Mouse (Mus musculus) gastrocnemius, adult 8-10 months (tissue): ENCODE data around the gene Kcna7. TPM values are rescaled to one million over a fixed set of nuclear protein-coding genes. Genes with fewer than 3 reads are reported as not detected.
"Not testable (repeated sequence)": the region's sequence is repeated elsewhere in the genome, so short reads cannot be mapped to it uniquely, and the experiment has no call there.

Experiments
- DNase-seq, 2 experiments: peaks; one replicate each; pipeline ENCODE4 v3.0.0; 2022; ENCODE audit warnings: low spot score in 2 of 2
- total RNA-seq, 4 experiments: library from RNA; stranded (reverse); gene quantifications; 2 replicates each; pipeline ENCODE4 v1.2.4; 2022

The Kcna7 gene
- 10 to 100 TPM; 78.8 to 94.6 (median 88.3) TPM for total RNA-seq

- peak; percentile 66 to 78 for DNase-seq
These were observed at the start of gene Kcna7 for GRCm38 (mm10) chr7:45405091-45406075. Gene Kcna7 (plus strand): TSS chr7:45405653.

- no peak for DNase-seq
These were observed 49.4 kb upstream of the Kcna7 start for GRCm38 (mm10) chr7:45356087-45356486.

DNA sequence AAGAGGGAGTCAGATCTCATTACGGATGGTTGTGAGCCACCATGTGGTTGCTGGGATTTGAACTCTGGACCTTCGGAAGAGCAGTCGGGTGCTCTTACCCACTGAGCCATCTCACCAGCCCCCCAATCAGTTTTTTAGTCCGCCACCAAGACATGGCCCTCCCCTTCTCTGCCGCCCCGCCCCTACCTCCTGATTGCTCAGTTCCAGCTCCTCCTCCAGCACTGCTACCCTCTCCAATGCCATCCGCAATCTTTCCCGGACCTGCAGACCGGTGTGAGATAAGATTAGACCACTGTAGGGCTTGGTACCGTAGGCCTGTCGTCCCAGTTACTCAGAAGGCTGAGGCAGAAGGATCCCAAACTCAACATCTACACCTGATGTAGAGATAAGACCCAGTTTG, 46.4 kb upstream of the Kcna7 start:
- DNase-seq: not testable (repeated sequence)

GRCm38 (mm10) chr7:45360404-45361125, 44.9 kb upstream of the Kcna7 start:
- no peak for DNase-seq

GRCm38 (mm10) chr7:45361243-45361804, 44.1 kb upstream of the Kcna7 start:
- DNase-seq: peak in 1 of 2 experiments; percentile 50

DNA sequence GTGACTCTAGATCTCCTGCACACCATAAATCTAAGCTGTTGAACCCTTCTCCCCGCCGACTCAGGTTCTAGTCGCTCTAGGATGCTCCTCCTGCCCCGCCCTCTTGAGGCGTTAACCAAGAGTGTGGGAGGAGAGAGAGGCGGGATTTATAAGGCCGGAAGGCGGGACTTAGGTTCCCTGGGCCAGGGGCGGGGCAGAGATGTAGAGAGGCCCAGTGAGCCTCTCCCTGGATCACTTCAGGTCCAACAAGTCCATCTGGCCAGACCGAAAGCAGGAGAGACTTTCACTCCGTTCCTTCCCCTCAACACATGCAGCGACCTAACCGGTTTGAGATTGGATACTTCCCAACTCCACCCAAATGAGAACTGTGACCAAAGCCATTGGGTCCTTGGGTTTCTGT, 42.7 kb upstream of the Kcna7 start:
- DNase-seq: no peak

DNA sequence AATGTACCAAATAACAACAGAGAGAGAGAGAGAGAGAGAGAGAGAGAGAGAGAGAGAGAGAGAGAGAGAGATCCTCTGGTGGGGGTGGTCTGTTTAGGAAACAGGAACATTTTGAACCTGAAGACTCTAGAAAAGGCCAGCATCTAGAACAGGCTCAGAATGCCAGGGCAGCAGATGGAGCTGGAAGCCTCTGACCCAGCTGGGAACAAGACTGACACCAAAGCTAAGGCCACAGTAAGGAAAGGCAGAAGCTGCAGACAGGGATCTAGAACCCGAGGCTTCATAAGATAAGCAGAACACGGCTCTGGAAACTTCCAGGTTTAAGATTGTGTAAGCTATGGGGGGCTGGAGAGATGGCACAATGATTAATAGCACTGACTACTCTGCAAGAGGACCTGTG, 41.5 kb upstream of the Kcna7 start:
- DNase-seq: no peak

DNA sequence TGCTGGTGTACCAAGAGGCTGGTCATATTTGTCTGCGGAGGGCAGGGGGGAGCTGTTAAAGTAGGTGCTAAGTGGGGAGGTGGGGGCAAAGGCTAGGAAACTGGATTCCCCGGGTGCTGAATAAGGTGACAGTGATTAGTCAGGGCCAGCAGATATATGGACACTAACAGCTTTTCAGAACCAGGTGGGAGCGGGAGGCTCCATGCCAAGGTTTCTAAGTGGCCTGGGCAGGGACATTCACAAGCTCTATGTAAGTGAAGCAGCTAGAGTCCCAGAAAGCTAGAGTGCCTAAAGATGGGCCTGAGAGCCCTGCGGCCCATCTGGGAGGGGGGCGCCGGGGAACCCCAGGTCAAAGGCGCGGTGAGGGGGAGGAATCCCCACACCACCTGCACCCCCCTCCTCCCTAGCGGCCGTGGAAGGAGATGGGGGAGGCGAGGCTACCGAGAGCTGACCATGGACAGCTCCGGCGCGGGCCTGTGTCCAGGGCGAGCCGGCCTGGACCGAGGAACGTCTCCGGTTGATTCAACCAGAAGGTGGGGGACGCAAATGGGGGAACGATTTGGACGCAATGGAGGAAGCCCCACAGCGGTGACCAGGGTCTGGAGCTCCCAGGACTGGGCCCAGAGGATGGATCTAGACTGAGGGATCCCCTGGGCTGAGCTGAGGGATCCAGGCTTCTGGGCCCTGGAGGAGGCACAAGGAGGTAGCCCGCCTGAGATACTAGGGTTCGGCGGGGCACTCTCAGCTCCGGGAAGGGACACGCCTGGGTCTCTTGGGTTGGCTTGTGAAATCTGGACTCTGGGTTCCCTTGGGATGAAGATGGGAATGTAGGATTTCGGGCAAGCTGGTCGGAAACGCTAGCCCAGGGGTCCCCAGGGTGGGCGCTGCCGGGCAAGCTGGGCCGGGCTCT, 39.5 kb upstream of the Kcna7 start:
- no peak for DNase-seq

- no peak for DNase-seq
These were observed 38.8 kb upstream of the Kcna7 start, which contains the start of gene Ppfia3 for GRCm38 (mm10) chr7:45366652-45367019. Gene Ppfia3 (minus strand): TSS chr7:45367019.

GRCm38 (mm10) chr7:45367020-45367880, 38.2 kb upstream of the Kcna7 start:
- peak; percentile 94 for DNase-seq

GRCm38 (mm10) chr7:45368178-45368577, 37.3 kb upstream of the Kcna7 start:
- DNase-seq: no peak

GRCm38 (mm10) chr7:45369022-45369745, 36.3 kb upstream of the Kcna7 start:
- no peak for DNase-seq

DNA sequence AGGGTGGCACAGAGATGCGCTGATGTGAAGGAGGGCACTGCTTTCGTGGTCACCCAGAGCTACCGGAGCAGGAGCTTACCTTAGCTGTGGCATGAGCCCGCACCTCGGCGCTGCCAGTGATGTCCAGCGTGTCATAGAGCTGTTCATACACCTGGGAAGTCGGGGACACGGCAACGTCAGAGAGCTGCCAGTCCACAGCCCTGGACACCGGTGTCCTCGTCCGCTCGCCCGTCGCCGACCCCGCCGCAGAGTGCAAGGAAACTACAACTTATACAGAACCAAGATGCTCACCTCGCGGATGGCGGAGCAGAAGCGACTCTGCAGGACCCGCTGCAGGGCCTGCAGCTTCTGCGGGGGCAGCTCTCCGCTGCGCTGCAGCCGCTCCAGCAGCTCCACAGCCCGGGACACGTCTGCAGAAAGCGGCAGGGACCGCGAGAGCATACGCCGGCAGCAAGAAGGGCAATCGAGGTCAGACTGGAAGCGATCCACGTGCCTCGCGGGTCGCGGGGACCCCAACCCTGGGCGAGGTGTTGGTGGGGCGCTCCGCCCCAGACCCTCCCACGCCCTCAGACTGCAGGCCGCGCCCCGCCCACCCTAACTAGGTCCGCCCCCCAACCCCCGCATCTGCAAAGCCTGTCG, 35.5 kb upstream of the Kcna7 start:
- no peak for DNase-seq

DNA sequence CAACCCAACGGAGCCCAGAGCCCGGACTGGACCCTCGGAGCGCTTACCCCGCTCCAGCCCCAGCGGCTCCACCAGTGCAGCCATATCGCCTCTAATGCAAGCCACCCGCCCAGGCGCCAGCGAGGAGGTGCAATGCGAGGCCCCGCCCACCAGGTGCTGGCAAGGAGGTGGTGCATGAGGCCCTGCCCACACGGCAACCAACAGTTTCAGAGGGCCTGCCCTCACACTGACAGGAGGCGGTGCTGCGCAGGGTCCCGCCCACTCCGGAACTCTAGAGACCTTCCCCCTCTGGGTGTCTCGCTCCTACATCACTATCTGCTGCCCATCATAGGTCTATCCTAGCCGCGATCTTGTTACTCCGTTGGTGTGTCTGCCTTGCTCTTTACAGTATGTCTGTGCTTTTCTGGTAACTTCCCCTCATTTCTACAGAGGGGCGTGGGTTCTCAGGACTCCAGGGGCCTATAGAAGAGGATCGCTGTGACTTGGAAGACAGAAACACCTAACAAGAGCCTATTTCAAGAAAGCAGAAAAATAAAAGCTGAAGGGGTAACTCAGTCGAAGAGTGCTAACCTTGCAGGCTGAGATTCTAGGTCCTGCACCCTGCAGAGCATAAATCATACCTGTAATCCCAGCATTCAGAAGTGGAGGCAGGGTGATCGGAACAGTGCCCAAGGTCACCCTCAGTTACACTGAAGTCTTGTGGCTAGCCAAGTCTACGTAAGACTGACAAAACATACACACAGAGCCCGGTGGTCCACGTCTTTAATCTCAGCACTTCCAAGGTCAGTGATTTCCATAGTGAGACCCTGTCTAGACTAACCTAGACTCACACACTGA, 34.8 kb upstream of the Kcna7 start, which contains the start of gene Lin7b:
Gene Lin7b (minus strand): TSS at position 109 of the 837 bp plus-strand sequence.
- DNase-seq: peak; percentile 73 to 80

GRCm38 (mm10) chr7:45372371-45372770, 33.1 kb upstream of the Kcna7 start:
- no peak for DNase-seq

DNA sequence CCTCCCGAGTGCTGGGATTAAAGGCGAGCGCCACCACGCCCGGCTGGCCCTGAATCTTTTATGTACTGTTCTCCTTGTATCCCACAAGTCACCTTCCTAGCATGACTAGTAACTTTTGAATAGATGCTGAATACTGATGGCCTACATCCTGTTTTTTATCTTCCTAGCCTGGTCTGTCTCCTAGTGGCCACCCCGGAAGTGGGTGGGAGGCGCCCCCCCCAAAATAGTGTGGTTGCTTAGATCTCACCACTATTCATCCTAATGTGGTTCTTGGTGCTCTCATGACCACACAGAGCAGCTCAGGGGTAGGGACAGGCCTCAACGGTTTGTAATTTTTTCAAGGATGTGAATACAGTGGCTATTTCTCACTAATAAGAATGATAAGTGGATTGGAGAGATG, 30.8 kb upstream of the Kcna7 start:
- DNase-seq: no peak

GRCm38 (mm10) chr7:45376057-45376456, 29.4 kb upstream of the Kcna7 start:
- DNase-seq: no peak

GRCm38 (mm10) chr7:45386077-45386476, 19.4 kb upstream of the Kcna7 start:
- DNase-seq: no peak
